8 mouse cellular contexts compared by ENCODE assay signal in the genomic region with DNA sequence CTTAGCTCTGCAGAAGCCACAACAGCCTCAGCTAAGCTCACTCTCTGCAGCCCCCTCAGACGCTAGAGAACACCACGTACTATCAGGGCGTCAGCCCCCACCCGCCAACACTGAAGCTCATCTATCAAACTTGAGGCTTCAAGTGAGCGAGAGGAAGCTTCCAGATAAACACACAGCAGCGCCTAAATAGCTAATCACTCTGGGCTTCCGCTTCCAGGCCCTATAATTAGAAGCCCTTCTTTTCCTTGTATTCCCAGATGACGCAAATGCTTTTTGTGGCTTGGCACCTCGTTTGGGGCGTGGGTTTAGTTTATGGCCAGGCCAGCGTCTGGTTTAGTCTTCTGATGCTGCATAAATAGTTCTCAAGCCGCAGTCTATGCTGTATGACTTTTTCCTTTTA.
DNase-seq lines count a peak whose midpoint lies in the region; ATAC-seq and TF ChIP-seq lines count a peak whose summit lies in the region.

No protein-coding gene starts in this region.

- H3K4me1 ChIP-seq in forebrain, postnatal 0 days (ENCODE audit: insufficient read depth), result no peaks in the 10 kb centered on the region
- peaks cover 7% of the 10 kb centered on the region; the same call in 1 of the 2 replicates for H3K4me1 ChIP-seq in forebrain, embryonic 13.5 days
- H3K4me1 ChIP-seq in intestine, embryonic 14.5 days (replicated peaks; ENCODE audit: control insufficient read depth, insufficient read depth, low read length), result peaks cover 9% of the 10 kb centered on the region

- H3K36me3 ChIP-seq in forebrain, postnatal 0 days (ENCODE audit: insufficient read depth), result no peaks in the 10 kb centered on the region
- no peaks in the 10 kb centered on the region for H3K36me3 ChIP-seq in forebrain, embryonic 13.5 days (ENCODE audit: poor library complexity, severe bottlenecking)
- no peaks in the 10 kb centered on the region for H3K36me3 ChIP-seq in intestine, embryonic 14.5 days (ENCODE audit: control insufficient read depth, insufficient read depth, low read length)

- H3K4me2 ChIP-seq in forebrain, postnatal 0 days (ENCODE audit: low read depth), result no peak overlapping the region
- no peak overlapping the region for H3K4me2 ChIP-seq in forebrain, embryonic 13.5 days
- H3K4me2 ChIP-seq in intestine, embryonic 14.5 days (ENCODE audit: low read length), result peak overlapping the region; percentile 6; the same call in 1 of the 2 replicates

- no peaks in the 10 kb centered on the region for H3K27me3 ChIP-seq in forebrain, postnatal 0 days (ENCODE audit: insufficient read depth, low read length)
- H3K27me3 ChIP-seq in forebrain, embryonic 13.5 days, result peaks cover 28% of the 10 kb centered on the region
- H3K27me3 ChIP-seq in intestine, embryonic 14.5 days (replicated peaks; ENCODE audit: control insufficient read depth, insufficient read depth, low read length), result no peaks in the 10 kb centered on the region

- peak overlapping the region; percentile 15; the same call in 1 of the 2 replicates for H3K27ac ChIP-seq in forebrain, postnatal 0 days (ENCODE audit: low read depth, low read length)
- no peak overlapping the region for H3K27ac ChIP-seq in forebrain, embryonic 13.5 days
- peak overlapping the region; percentile 38; the same call in 1 of the 2 replicates for H3K27ac ChIP-seq in intestine, embryonic 14.5 days (ENCODE audit: low read depth)

- no peak overlapping the region for H3K9ac ChIP-seq in forebrain, postnatal 0 days
- no peak overlapping the region for H3K9ac ChIP-seq in forebrain, embryonic 13.5 days
- no peak overlapping the region for H3K9ac ChIP-seq in intestine, embryonic 14.5 days (ENCODE audit: low read length)

- H3K9me3 ChIP-seq in forebrain, postnatal 0 days (ENCODE audit: low read length), result no peaks in the 10 kb centered on the region
- no peaks in the 10 kb centered on the region for H3K9me3 ChIP-seq in forebrain, embryonic 13.5 days (replicated peaks)
- no peaks in the 10 kb centered on the region for H3K9me3 ChIP-seq in intestine, embryonic 14.5 days (ENCODE audit: control insufficient read depth, low read length)

- DNase-seq in forebrain, postnatal 0 days, result peak; percentile 22
- DNase-seq in frontal cortex, postnatal 10 days (ENCODE audit: low spot score in 2 of 2), result peak; percentile 39 to 48
- no peak for DNase-seq in intestine, embryonic 14.5 days (ENCODE audit: low spot score)
- DNase-seq in left cerebral cortex, adult 18-20 months (ENCODE audit: low spot score in 2 of 2), result peak; percentile 61 to 80
- peak; percentile 93 for DNase-seq in lung, postnatal 25 days (ENCODE audit: low spot score)
- DNase-seq in thymus, postnatal 36 days, result no peak
- DNase-seq in spleen, adult 12 weeks (ENCODE audit: low spot score), result no peak

- no peak for TF ChIP-seq CTCF in forebrain, postnatal 0 days (IDR thresholded peaks at IDR 0.05; ENCODE audit: low read depth)

- WGBS in forebrain, postnatal 0 days, result 26% methylated on average over 12 of the region's 12 CpGs
- WGBS in forebrain, embryonic 13.5 days, result 38% methylated on average over 12 of the region's 12 CpGs
- WGBS in intestine, embryonic 14.5 days, result 11% methylated on average over 12 of the region's 12 CpGs

- 0 out of 2 replicates have a peak, but pooled peaks have one; percentile 27 for ATAC-seq in forebrain, postnatal 0 days
- no peak for ATAC-seq in forebrain, embryonic 13.5 days
- ATAC-seq in intestine, embryonic 14.5 days (replicated peaks; ENCODE audit: low FRiP score, low TSS enrichment, low read depth), result no peak

- no peak overlapping the region for H3K4me3 ChIP-seq in forebrain, postnatal 0 days (ENCODE audit: low read depth, low read length)
- no peak overlapping the region for H3K4me3 ChIP-seq in forebrain, embryonic 13.5 days
- no peak overlapping the region for H3K4me3 ChIP-seq in intestine, embryonic 14.5 days (ENCODE audit: low read depth, low read length)

Comparison
In these comparisons a context has a peak if more than half of its experiments do, and no peak if none do; other contexts are left out.
1. DNase-seq: peak in forebrain, postnatal 0 days (single experiment), frontal cortex, postnatal 10 days (2 of 2), left cerebral cortex, adult 18-20 months (2 of 2) and lung, postnatal 25 days (single experiment); none in intestine, embryonic 14.5 days (single experiment), thymus, postnatal 36 days (0 of 2) and spleen, adult 12 weeks (single experiment).